Mouse (Mus musculus) liver, adult 10 weeks (tissue): ENCODE measurements around the gene Ccdc17. TPM values are rescaled to one million over a fixed set of nuclear protein-coding genes. Genes with fewer than 3 reads are reported as not detected.

Experiments used
- polyA plus RNA-seq: library from polyadenylated mRNA; stranded (reverse); fragments of 350-450 nt; fragmentation: Illumina TruSeq; extraction: RNeasy Lipid Tissue Mini Kit (QIAGEN cat#74804); gene quantifications from one replicate; pipeline ENCODE4 v1.2.3, GENCODE M21; 2014; ENCODE audit warnings: low read depth, low replicate concordance

Gene Ccdc17
- polyA plus RNA-seq: 3.9 TPM

DNA sequence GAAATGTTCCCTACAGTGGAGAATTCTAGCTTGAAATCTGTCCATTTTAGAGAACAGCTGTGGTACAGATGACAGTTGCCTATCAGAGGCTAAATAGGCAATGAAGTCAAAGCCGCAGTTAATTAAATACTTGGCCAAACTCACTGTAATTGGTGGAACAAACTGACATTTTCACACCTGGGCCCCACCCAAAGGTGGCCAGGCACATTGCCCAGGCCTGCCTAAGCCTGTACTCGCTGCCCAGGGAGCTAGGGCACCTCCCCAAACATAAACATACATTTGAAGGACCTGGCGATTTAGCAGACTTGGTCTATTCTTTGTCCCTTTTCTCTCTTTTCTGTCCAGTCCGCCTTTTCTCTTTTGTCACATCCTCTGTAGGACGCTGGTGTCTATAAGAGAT is at the start of gene Ccdc17:
TSS of gene Ccdc17 (plus strand) at position 276 of the 400 bp plus-strand sequence.

DNA sequence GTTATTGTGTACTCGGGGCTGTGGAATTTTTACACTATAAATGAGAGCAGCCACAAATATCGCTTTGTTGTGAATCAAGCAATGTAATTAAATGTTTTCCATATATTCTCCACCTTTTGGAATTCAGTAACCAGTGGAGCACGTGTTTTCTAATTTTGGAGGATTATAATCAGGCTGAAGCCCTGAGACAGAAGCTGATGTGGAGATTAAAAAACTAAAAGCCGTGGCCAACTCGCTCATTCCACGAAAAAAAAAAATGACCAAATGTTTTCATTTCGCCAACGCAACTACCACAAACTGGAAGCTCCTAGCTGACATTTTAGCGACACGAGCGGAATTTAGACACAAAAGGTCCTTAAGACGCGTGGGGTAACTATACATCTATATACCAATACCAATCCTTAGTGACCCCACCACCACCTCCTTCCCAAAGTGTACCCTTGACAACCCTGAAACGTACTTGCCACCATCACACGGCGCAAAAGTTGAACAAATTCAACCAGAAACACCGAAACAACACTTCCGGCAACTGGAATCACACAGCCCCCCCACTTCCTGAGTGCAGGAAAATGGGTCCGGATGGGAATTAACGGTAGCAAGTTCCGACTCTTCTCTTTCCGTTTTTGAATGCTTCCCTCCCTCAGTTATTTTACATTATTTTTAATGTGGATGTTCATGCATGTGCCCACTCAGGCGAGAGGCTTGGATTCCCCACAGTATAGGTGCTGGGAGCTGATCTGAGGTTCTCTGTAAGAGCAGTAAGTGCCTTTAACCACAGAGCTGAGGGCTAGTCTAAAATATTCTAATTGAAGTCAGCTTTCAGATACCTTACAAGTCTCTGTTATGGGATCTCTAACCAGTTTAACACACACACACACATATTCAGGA is 40.8 kb upstream of the Ccdc17 start, which contains the start of gene Tmem69:
TSS of gene Tmem69 (minus strand) at position 524 of the 888 bp plus-strand sequence.

DNA sequence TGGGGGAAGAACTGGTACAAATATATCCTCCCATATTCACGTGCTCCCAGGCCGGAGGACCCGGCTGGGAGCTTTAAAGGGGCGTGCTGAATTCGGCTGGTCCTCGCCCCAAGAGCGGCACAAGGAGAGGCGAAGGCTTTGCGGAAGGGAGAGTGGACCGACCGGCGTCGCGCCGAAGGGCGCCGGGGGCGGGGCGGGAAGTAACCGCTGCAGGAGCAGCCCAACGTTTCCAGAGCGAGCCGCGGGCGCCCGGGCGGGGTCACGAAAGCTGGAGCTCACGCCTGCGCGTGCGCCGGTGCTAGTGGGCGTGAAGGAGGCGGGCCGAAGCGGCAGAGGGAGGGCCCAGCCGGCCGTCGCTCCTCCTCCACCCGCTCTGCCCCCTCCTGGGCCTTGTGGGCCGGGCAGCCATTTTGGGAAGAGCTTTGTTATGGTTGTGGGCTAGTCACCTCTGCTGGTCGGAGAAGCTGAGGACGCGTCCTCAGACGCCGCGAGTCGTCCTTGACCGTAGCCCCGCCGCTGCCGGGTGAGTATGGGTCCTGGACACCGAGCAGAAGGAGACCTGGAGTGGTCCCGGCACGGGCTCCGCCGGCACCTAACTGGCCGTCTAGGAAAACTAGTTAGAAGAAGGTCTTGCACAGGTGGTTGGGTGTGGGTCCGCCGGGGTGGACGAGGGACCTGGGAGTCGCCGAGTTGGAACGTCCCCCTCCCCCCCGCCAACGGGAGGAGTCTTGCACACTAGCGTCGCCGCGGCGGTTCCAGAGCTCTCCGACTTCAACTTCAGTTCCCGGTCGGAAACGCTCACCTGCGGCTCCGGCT is 38.9 kb upstream of the Ccdc17 start, which contains the start of gene Gpbp1l1:
TSS of gene Gpbp1l1 (plus strand) at position 353 of the 816 bp plus-strand sequence.

GRCm38 (mm10) chr4:116627722-116628662 is 31.5 kb downstream of the Ccdc17 start, which contains the start of gene Nasp:
Gene Nasp (minus strand): TSS chr4:116627941.

Other genes starting within 250 kb of the Ccdc17 start
- gene Mast2, start 132.5 kb upstream of the Ccdc17 start, polyA plus RNA-seq: 4.4 TPM
- 14.1 TPM for gene Ipp, start 89.1 kb upstream of the Ccdc17 start, polyA plus RNA-seq
- 60.7 TPM for gene Tmem69, start 40.7 kb upstream of the Ccdc17 start, polyA plus RNA-seq
- 42.1 TPM for gene Gpbp1l1, start 39.0 kb upstream of the Ccdc17 start, polyA plus RNA-seq
- 33.0 TPM for gene Nasp, start 31.3 kb downstream of the Ccdc17 start, polyA plus RNA-seq
- 415 TPM for gene Akr1a1, start 55.0 kb downstream of the Ccdc17 start, polyA plus RNA-seq
- gene Prdx1, start 88.9 kb downstream of the Ccdc17 start, polyA plus RNA-seq: 5,000 TPM
- gene Mmachc, start 111.8 kb downstream of the Ccdc17 start, polyA plus RNA-seq: 20.8 TPM
- 9.7 TPM for gene Ccdc163, start 111.9 kb downstream of the Ccdc17 start, polyA plus RNA-seq
- 6.9 TPM for gene Tesk2, start 124.3 kb downstream of the Ccdc17 start, polyA plus RNA-seq
- gene Toe1, start 211.0 kb downstream of the Ccdc17 start, polyA plus RNA-seq: 3.3 TPM
- gene Mutyh, start 211.1 kb downstream of the Ccdc17 start, polyA plus RNA-seq: not detected
- not detected for gene Hpdl, start 225.1 kb downstream of the Ccdc17 start, polyA plus RNA-seq